Mouse (Mus musculus) thymus, adult 2 months (tissue): ENCODE data around the gene Armc7.

Experiments
- CTCF ChIP-seq: fragments of 200-500 bp; IDR thresholded peaks from 2 replicates; pipeline ENCODE4 v1.5.1; 2012; ENCODE audit warnings: mild to moderate bottlenecking, control low read depth, low read length, moderate library complexity, borderline replicate concordance; ENCODE audit not compliant: control insufficient read depth, poor library complexity, insufficient read depth; ENCODE audit errors: extremely low read depth
- POLR2A ChIP-seq: fragments of 200-500 bp; IDR thresholded peaks from 2 replicates; pipeline ENCODE4 v1.6.1; 2012; ENCODE audit warnings: mild to moderate bottlenecking, low read length, control low read depth, moderate library complexity; ENCODE audit not compliant: control insufficient read depth, poor library complexity, insufficient read depth; ENCODE audit errors: extremely low read depth

DNA sequence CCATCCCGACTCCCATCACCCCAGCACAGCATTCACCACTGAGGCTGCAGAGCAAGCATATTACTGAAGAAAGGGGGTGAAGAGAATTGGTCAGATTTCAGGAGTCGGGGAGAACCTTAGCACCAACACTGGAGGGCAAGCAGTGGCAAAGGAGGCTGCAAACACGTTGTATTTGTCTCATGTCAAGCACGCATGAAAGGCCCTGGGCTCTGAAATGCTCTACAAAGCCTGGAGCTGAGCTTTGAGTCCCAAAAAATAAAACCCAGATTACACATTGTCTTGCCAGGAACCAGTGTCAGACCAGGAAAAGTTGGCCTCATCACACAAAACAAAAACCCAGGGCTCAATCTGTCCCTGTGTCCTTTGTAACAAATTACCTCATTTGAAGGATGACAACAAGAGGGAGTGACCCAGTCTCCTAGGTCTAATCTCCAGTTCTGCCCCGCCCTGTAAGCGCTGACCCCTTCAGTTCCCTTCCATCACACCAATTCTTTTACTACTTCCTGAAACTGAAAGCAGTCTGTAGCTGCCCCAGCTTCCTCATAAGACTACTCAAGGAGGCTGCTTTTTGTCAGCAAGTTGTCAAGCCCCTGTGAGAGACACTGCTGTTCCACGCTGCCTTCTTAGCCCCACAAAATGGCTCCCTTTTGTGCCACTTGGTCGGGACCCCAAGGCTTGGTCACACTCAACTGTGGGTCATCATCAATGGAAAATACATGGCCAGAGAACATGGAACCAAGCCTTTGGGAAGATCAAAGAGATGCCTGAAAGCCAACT is 37.1 kb downstream of the Armc7 start:
- TF ChIP-seq CTCF (no peak), POLR2A (no peak)
